Mouse (Mus musculus): Measurements from ENCODE around the gene Rbms3.

Rbms3 gene

DNA sequence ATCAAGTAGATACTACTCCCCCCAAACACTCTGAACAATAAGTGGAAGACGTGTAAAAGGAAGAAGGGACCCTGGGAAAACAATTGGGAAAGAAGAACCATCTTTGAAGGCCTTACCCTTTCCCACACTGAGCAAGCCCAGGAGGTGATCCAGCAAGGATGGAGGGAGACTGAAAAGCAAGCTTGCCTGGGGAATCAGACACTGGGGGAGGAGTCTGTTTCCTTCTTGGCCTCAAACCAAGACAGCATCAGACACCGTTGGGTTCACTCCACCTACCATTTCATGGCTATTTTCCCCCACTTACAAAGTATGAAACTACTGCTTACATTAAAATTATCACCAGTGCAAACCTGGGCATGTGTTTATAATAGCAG is 587.7 kb downstream of the Rbms3 start:
- no peak for DNase-seq (ENCODE audit: low spot score)

GRCm38 (mm10) chr9:117041291-117041992 is 588.3 kb downstream of the Rbms3 start:
- DNase-seq (ENCODE audit: low spot score) = no peak

DNA sequence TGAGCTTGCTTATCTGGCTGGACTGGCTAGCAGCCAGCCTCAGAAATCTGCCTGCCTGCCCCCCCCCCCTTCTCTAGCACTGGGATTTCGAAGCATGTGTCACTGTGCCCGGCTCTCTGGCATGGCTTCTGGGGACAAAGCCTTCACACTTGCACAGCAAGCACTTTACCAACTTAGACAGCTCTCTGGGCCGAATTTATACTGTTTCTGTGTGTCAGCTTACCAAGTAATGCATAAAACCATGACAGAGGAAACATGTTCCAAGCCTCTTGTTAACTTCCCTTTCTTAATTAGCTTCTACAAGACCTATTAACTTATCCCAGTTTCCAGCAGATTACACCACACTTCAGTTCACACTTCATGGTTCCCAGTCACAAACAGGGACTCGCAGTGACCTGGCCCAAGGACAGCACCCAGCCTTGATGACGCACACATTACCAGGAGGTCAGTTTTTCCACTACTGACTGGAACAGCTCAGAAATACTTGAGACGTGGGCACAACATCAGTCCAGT is 589.7 kb downstream of the Rbms3 start:
- no peak for DNase-seq (ENCODE audit: low spot score)

DNA sequence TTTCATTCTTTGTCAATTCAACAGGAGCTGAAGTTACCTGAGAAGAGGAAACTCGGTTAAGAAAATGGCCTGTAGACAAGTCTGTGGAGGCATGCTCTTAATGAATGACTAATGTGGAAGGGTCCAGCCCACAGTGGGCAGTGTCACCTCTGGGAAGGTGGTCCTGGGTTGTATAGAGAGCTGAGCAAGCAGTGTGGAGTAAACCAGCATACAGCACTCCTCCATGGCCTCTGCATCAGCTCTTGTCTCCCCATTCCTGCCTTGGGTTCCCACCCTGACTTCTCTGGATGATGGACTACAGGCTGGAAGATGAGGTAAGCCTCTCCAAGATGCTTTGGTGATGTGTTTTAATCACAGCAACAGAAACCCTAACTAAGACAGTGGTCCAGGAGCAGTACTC is 597.0 kb downstream of the Rbms3 start:
- no peak for DNase-seq (ENCODE audit: low spot score)

- no peak for DNase-seq (ENCODE audit: low spot score)
These were observed 598.5 kb downstream of the Rbms3 start for GRCm38 (mm10) chr9:117031237-117031636.

- peak; percentile 87 for DNase-seq (ENCODE audit: low spot score)
These were observed 598.9 kb downstream of the Rbms3 start for GRCm38 (mm10) chr9:117030837-117031236.

- no peak for DNase-seq (ENCODE audit: low spot score)
These were observed 599.8 kb downstream of the Rbms3 start for GRCm38 (mm10) chr9:117029953-117030352.

DNA sequence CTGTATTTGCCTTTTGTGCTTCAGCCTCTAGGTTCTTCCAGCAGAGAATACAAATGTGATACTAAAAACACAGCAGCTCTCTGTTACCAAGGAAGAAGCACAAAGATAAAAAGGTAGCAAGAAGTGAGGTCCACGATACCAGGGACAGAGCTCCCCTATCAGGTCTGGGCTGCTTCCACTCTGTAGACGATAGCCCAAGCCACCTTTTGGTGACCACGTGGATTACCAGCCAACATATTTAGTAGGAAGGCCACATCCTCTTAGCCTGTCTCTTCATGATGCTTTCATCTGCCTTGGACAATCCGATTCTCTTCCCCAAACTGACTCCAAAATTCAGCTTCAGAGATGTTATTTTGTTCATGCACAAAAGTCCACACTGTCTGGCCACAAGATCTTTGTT is 601.1 kb downstream of the Rbms3 start:
- DNase-seq (ENCODE audit: low spot score) = no peak

- DNase-seq (ENCODE audit: low spot score) = no peak
These were observed 607.6 kb downstream of the Rbms3 start for GRCm38 (mm10) chr9:117022086-117022485.

- DNase-seq (ENCODE audit: low spot score) = no peak
These were observed 608.2 kb downstream of the Rbms3 start for GRCm38 (mm10) chr9:117021506-117021905.

GRCm38 (mm10) chr9:117020216-117020615 is 609.5 kb downstream of the Rbms3 start:
- DNase-seq (ENCODE audit: low spot score) = no peak

GRCm38 (mm10) chr9:117018741-117019163 is 611.0 kb downstream of the Rbms3 start:
- no peak for DNase-seq (ENCODE audit: low spot score)

GRCm38 (mm10) chr9:117018301-117018700 is 611.4 kb downstream of the Rbms3 start:
- DNase-seq (ENCODE audit: low spot score) = no peak

DNA sequence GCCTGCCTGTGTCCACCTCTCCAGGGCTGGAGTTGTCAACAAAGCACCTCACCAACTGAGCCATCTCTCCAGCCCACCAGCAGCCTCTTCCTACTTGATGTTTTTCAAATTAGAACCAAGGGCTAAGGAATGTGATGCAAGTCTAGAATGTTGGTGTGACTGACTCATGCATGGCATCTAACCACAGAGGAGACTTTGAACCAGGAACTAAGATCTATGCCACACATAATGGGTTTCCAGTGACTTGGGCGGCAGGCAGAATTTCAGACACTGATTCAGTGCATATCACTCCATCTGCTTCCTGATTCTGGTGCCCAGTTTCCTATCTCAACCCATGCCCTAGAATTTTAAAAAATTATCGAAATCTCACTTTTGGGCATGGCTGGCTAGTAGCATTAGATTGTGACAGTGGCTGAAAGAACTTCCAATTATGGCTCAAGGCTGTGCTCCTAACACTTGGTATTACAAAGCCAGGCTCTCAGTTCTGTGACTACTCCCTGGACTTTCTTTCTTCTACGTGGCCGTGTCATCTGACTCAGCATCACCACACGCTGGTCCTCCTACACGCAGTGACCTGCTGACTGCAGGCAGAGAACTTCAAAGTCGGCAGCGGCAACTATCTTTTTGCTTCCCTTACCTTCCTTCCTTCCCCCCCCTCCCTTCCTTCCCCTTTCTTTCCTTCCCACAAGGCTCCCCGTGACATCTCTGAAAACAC is 613.0 kb downstream of the Rbms3 start:
- DNase-seq (ENCODE audit: low spot score) = no peak

DNA sequence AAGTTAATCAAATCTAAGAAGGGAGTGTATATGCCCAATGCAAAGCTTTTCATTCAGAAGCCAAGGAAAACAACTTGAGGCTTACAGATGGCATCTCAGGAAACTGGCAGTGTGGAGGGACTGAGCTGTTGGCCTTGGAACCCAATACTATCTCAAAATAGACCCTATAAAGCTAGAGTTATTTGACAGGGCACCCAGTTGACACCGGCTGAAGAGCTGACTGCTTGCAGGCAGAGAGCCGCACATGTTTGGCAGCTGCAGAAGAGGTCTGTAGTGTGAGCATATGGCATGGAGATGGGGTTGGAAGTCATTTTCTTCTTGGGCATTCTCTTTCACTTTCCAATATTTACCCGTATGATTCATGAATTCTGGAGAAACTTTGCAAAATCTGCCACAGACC is 616.3 kb downstream of the Rbms3 start:
- no peak for DNase-seq (ENCODE audit: low spot score)

GRCm38 (mm10) chr9:117010801-117011200 is 618.9 kb downstream of the Rbms3 start:
- DNase-seq (ENCODE audit: low spot score) = no peak

DNA sequence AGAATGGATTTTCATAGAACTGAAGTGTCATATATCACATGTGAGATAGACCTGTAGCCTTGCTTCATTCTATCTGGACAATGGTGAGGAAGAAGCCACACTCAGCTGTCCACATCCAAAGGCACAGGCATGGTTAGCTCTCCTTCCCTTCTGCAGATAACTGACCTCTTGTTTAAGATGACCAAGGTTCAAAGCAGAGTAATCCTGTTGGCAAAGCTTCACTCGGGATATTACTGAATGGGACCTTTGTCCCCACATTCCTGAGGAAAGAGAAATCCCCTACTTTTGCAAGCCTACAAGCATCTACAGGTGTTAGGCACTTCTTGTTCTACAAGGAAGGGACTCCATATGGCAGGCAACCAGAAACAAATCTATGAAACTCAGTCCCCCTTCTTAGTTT is 621.5 kb downstream of the Rbms3 start:
- no peak for DNase-seq (ENCODE audit: low spot score)

DNA sequence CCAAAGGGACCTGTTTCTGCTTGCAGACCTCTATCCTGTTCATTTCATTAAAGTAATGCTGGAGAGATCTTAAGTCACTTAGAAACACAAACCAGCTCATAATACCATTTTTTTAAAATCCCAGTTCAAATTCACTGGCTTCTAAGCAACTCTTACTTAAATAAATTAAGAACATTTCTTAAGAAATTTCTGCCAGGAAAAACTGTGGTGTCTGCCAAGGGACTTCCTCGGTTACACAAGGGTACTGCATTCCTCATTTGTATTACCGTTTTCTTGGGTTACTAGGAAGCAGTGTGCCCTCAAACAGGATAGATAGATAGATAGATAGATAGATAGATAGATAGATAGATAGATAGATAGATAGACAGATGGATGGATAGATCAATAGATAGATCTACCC is 627.6 kb downstream of the Rbms3 start:
- DNase-seq (ENCODE audit: low spot score) = no peak

DNA sequence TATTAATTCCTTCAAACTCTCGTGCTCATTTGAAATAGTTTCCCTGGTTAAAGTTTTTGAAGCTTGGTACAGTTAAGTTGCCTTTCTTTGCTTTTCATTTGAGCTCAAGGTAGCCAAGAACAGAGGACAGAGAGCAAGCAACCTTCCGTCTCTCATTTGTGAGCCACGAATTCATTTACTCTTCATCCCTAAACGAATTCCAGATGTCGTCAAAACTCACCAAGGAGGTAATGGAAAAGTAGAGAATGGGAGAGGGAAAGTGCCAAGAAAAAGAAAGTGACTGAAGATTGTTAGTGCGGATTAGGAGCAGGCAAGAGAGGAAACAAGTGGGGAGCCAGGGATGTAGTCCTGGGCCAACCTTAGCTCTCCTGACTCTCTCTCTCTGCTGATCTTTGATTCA is 630.5 kb downstream of the Rbms3 start:
- DNase-seq (ENCODE audit: low spot score) = no peak

DNA sequence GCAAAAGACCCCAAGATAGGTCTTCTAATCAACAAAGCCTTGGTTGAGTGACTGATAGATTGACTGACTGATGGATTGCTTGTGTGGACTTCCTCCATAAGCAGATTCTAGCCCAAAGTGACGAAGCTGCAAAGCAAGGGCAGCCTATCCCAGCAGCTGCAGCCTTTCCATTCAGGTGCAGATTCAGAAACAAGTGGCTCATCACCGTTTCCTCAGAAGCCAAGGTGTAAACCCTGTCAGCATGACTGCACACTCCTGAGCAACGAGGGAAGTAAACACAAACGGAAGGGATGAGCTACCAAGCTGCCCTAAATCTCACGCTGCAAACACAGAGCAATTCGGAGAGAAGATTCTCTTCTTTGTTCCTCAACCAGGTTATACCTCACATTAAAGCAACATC is 639.4 kb downstream of the Rbms3 start:
- DNase-seq (ENCODE audit: low spot score) = no peak

DNA sequence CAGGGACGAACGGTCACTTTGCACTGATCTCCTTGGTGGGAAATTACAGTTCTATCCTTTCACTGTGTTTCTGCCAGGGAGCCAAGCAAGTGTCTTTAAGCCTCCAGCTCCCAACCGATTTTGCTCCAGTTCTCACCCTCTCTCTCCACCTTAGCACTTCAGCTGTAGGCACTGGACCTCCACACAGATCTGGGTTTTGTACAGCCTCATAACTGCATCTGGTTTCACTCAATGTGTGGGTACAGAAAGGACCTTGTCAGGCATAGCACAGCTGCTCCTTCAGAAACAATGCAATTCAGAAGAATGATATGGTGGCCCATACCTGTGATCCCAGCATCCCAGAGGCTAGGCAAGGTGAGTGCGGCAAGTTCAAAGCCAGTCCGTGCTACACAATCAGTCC is 648.9 kb downstream of the Rbms3 start:
- no peak for DNase-seq (ENCODE audit: low spot score)

DNA sequence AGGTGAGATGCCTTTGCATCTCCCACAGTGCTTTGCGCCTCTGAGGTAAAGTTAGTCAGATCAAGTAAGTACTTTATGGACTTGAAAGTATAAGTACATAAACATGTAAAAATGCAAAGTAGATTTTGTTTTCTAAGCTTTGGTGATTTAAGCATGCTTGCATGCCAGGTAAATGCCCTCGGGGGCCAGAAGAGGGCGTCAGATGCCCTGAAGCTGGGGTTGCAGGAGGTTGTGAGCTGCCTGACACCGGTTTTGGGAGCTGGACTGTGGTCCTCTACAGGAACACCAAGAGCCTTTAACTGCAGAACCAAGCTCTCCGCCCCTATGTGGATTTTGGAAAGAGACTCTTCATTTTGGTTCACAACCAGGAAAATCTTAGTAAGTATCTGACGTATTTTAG is 652.3 kb downstream of the Rbms3 start:
- no peak for DNase-seq (ENCODE audit: low spot score)

GRCm38 (mm10) chr9:116976575-116977408 is 652.9 kb downstream of the Rbms3 start:
- no peak for DNase-seq (ENCODE audit: low spot score)

Measured in ovary, postnatal 10 days (tissue).